Mouse (Mus musculus) C2C12 (cell line): ENCODE measurements at regions not wholly inside any gene's neighbourhood (a gene's known extent, or its start where the extent isn't known, plus 50 kb on each side); places are given as distances from the start of the nearest gene placed in this dataset.
A peak's percentile ranks its signal among the peaks of the same experiment; 100 is the strongest.

Source experiments
- H3K27me3 ChIP-seq: one replicate; pipeline ENCODE4 v1.6.1; 2011; ENCODE audit not compliant: control insufficient read depth, insufficient read depth, insufficient read length
- H3K36me3 ChIP-seq: one replicate; pipeline ENCODE4 v1.6.1; 2011; ENCODE audit not compliant: control insufficient read depth, insufficient read depth
- H3K4me3 ChIP-seq: one replicate; pipeline ENCODE4 v1.5.1; 2011; ENCODE audit warnings: mild to moderate bottlenecking, control low read depth; ENCODE audit not compliant: poor library complexity, insufficient read depth, severe bottlenecking
- H3K79me2 ChIP-seq: one replicate; pipeline ENCODE4 v1.6.1; 2011; ENCODE audit not compliant: control insufficient read depth, insufficient read depth
- H3K79me3 ChIP-seq: one replicate; pipeline ENCODE4 v1.6.1; 2011; ENCODE audit warnings: low read depth, control low read depth
- H3ac ChIP-seq: one replicate; pipeline ENCODE3; 2011; ENCODE audit warnings: low read depth; ENCODE audit not compliant: control insufficient read depth, insufficient read length
- CEBPB ChIP-seq: IDR thresholded peaks from one replicate; pipeline ENCODE4 v1.6.1; 2011; ENCODE audit warnings: low read depth, mild to moderate bottlenecking, control low read depth, moderate library complexity
- CTCF ChIP-seq: IDR thresholded peaks from one replicate; pipeline ENCODE4 v1.5.1; 2011; ENCODE audit not compliant: control insufficient read depth, insufficient read depth, insufficient read length
- FOSL1 ChIP-seq: IDR thresholded peaks from one replicate; pipeline ENCODE4 v1.8.0; 2011; ENCODE audit warnings: mild to moderate bottlenecking, low read length; ENCODE audit not compliant: poor library complexity, insufficient read depth, severe bottlenecking
- MAX ChIP-seq: IDR thresholded peaks from one replicate; pipeline ENCODE4 v1.6.1; 2011; ENCODE audit warnings: mild to moderate bottlenecking, control low read depth
- MYOD1 ChIP-seq: IDR thresholded peaks from one replicate; pipeline ENCODE4 v1.6.1; 2011; ENCODE audit warnings: low read depth; ENCODE audit not compliant: control insufficient read depth, insufficient read length
- MYOG ChIP-seq: IDR thresholded peaks from one replicate; pipeline ENCODE4 v1.6.1; 2011; ENCODE audit not compliant: control insufficient read depth, insufficient read length; ENCODE audit errors: extremely low read depth
- USF1 ChIP-seq: IDR thresholded peaks from one replicate; pipeline ENCODE4 v1.6.1; 2011; ENCODE audit warnings: low read depth, mild to moderate bottlenecking, control low read depth, moderate library complexity

- H3K27me3 ChIP-seq = no peaks in the 10 kb centered on the region
- H3K4me3 ChIP-seq = no peak overlapping the region
- no peaks in the 10 kb centered on the region for H3K79me3 ChIP-seq
- no peaks in the 10 kb centered on the region for H3K79me2 ChIP-seq
- TF ChIP-seq MYOG (no peak), MAX (no peak), CTCF (no peak), FOSL1 (no peak), USF1 (no peak), CEBPB (no peak), MYOD1 (no peak)
- no peaks in the 10 kb centered on the region for H3K36me3 ChIP-seq
- no peak overlapping the region for H3ac ChIP-seq
These were observed 895.8 kb upstream of the Tmprss15 start for GRCm38 (mm10) chr16:79986746-79987145.

GRCm38 (mm10) chr16:79972146-79972545 is 881.2 kb upstream of the Tmprss15 start:
- Histone ChIP-seq H3K36me3 (no peaks in the 10 kb centered on the region), H3K79me2 (no peaks in the 10 kb centered on the region), H3ac (no peak overlapping the region), H3K4me3 (no peak overlapping the region), H3K79me3 (no peaks in the 10 kb centered on the region), H3K27me3 (no peaks in the 10 kb centered on the region)
- TF ChIP-seq FOSL1 = no peak

GRCm38 (mm10) chr16:79937042-79937441 is 846.1 kb upstream of the Tmprss15 start:
- no peaks in the 10 kb centered on the region for H3K36me3 ChIP-seq
- H3K27me3 ChIP-seq = no peaks in the 10 kb centered on the region
- no peaks in the 10 kb centered on the region for H3K79me3 ChIP-seq
- no peaks in the 10 kb centered on the region for H3K79me2 ChIP-seq
- H3ac ChIP-seq = no peak overlapping the region
- TF ChIP-seq MYOG = no peak
- no peak for TF ChIP-seq FOSL1
- TF ChIP-seq CTCF = no peak
- TF ChIP-seq USF1 = no peak
- no peak for TF ChIP-seq MAX
- H3K4me3 ChIP-seq = no peak overlapping the region

- Histone ChIP-seq H3K36me3 (no peaks in the 10 kb centered on the region), H3K27me3 (no peaks in the 10 kb centered on the region), H3K79me2 (no peaks in the 10 kb centered on the region), H3ac (no peak overlapping the region), H3K4me3 (no peak overlapping the region), H3K79me3 (no peaks in the 10 kb centered on the region)
- TF ChIP-seq USF1 (no peak), CEBPB (no peak), CTCF (no peak), MAX (no peak), MYOD1 (no peak), FOSL1 (no peak), MYOG (no peak)
These were observed 816.2 kb upstream of the Tmprss15 start for GRCm38 (mm10) chr16:79907126-79907525.

GRCm38 (mm10) chr16:79901467-79901866 is 810.6 kb upstream of the Tmprss15 start:
- H3K79me3 ChIP-seq = no peaks in the 10 kb centered on the region
- H3K27me3 ChIP-seq = no peaks in the 10 kb centered on the region
- TF ChIP-seq MYOD1 (no peak), MAX (no peak), CTCF (no peak), MYOG (no peak), CEBPB (no peak)
- H3K36me3 ChIP-seq = no peaks in the 10 kb centered on the region
- H3ac ChIP-seq = no peak overlapping the region
- H3K4me3 ChIP-seq = no peak overlapping the region
- no peaks in the 10 kb centered on the region for H3K79me2 ChIP-seq

- TF ChIP-seq CEBPB (peak; percentile 16), MYOD1 (no peak), USF1 (no peak)
- Histone ChIP-seq H3K36me3 (no peaks in the 10 kb centered on the region), H3K79me2 (no peaks in the 10 kb centered on the region), H3K4me3 (no peak overlapping the region), H3K27me3 (no peaks in the 10 kb centered on the region), H3ac (no peak overlapping the region), H3K79me3 (no peaks in the 10 kb centered on the region)
These were observed 791.0 kb upstream of the Tmprss15 start for GRCm38 (mm10) chr16:79881855-79882254.
